Mouse (Mus musculus) forebrain, embryonic 11.5 days (tissue): ENCODE data around the gene Olfr1113. TPM values are rescaled to one million over a fixed set of nuclear protein-coding genes. Genes with fewer than 3 reads are reported as not detected.
"Not testable (repeated sequence)": the region's sequence is repeated elsewhere in the genome, so short reads cannot be mapped to it uniquely, and the experiment has no call there.

Experiments
- ATAC-seq: fragments of 200-750 bp; cut with Nextera tagmentation; replicated peaks from 2 replicates; pipeline ENCODE4 v1.8.0; 2017; ENCODE audit warnings: moderate TSS enrichment; ENCODE audit not compliant: low FRiP score
- DNase-seq: peaks from one replicate; pipeline ENCODE4 v3.0.0-alpha.2; 2017; ENCODE audit warnings: low spot score
- H3K27ac ChIP-seq: fragments of 300-500 bp; sonication (generic); 2 replicates; pipeline ENCODE4 v1.5.1; 2014; ENCODE audit warnings: low read depth, low read length
- H3K27me3 ChIP-seq: fragments of 300-500 bp; sonication (generic); 2 replicates; pipeline ENCODE4 v1.6.1; 2014; ENCODE audit warnings: mild to moderate bottlenecking, low read length, mixed read lengths; ENCODE audit not compliant: control insufficient read depth, insufficient read depth
- H3K36me3 ChIP-seq: fragments of 300-500 bp; sonication (generic); 2 replicates; pipeline ENCODE4 v1.6.1; 2014; ENCODE audit warnings: mild to moderate bottlenecking, low read length, moderate library complexity, mixed read lengths; ENCODE audit not compliant: control insufficient read depth, insufficient read depth
- H3K4me1 ChIP-seq: fragments of 300-500 bp; sonication (generic); replicated peaks from 2 replicates; pipeline ENCODE4 v1.6.1; 2014; ENCODE audit warnings: low read length, mixed read lengths; ENCODE audit not compliant: control insufficient read depth, insufficient read depth
- H3K4me2 ChIP-seq: fragments of 300-500 bp; sonication (generic); 2 replicates; pipeline ENCODE4 v1.6.1; 2014; ENCODE audit warnings: low read depth, mild to moderate bottlenecking, low read length, moderate library complexity, mixed read lengths; ENCODE audit not compliant: severe bottlenecking
- H3K4me3 ChIP-seq: fragments of 300-500 bp; sonication (generic); 2 replicates; pipeline ENCODE4 v1.5.1; 2014; ENCODE audit warnings: low read depth, low read length
- H3K9ac ChIP-seq: fragments of 300-500 bp; sonication (generic); 2 replicates; pipeline ENCODE4 v1.6.1; 2014; ENCODE audit warnings: low read length
- H3K9me3 ChIP-seq: fragments of 300-500 bp; sonication (generic); 2 replicates; pipeline ENCODE4 v1.6.1; 2016; ENCODE audit warnings: low read length, mixed read lengths; ENCODE audit not compliant: control insufficient read depth
- WGBS: fragments of 180-500 bp; shearing (Covaris S2); extraction: QIAGEN DNeasy Blood & Tissue Kit; methylation state at CpG from one replicate; pipeline ENCODE4 v1.1.7; 2014; 5-methylcytosine and 5-hydroxymethylcytosine counted together
- microRNA-seq: library from miRNA; unstranded; fragments of <30 nt; microRNA quantifications from one replicate; pipeline ENCODE4, GENCODE M21; 2016; ENCODE audit not compliant: insufficient number of aligned reads
- polyA plus RNA-seq: library from polyadenylated mRNA; unstranded; fragments of >200 nt; fragmentation: Nextera tagmentation; extraction: Ambion mirVana; gene quantifications from 2 replicates; pipeline ENCODE4 v1.2.1, GENCODE M21; 2014

The Olfr1113 gene
- not detected in 2 replicates for polyA plus RNA-seq

GRCm38 (mm10) chr2:87208670-87209069 is at the start of gene Olfr1113:
Olfr1113 (plus strand) TSS chr2:87208970.
- ATAC-seq (no peak), DNase-seq (no peak)
- WGBS = 80% methylated on average over 2 of the region's 2 CpGs
- Histone ChIP-seq H3K4me1 (no peaks in the 10 kb centered on the region), H3K9me3 (no peaks in the 10 kb centered on the region), H3K4me3 (no peak within 1 kb of the TSS), H3K4me2 (no peak within 1 kb of the TSS), H3K27me3 (no peaks in the 10 kb centered on the region), H3K36me3 (no peaks in the 10 kb centered on the region), H3K9ac (no peak within 1 kb of the TSS), H3K27ac (no peak within 1 kb of the TSS)

GRCm38 (mm10) chr2:87167731-87168130 is 41.0 kb upstream of the Olfr1113 start:
- H3K27ac ChIP-seq, H3K27me3 ChIP-seq, H3K4me3 ChIP-seq, H3K4me2 ChIP-seq, H3K36me3 ChIP-seq, H3K9ac ChIP-seq, DNase-seq, ATAC-seq, H3K9me3 ChIP-seq, H3K4me1 ChIP-seq: not testable (repeated sequence)
- WGBS = 80% methylated on average over 2 of the region's 2 CpGs

- no peak within 1 kb of the TSS for H3K4me2 ChIP-seq
- no peaks in the 10 kb centered on the region for H3K9me3 ChIP-seq
- no peak within 1 kb of the TSS for H3K4me3 ChIP-seq
- H3K9ac ChIP-seq = no peak within 1 kb of the TSS
- no peaks in the 10 kb centered on the region for H3K4me1 ChIP-seq
- H3K27me3 ChIP-seq = no peaks in the 10 kb centered on the region
- no peaks in the 10 kb centered on the region for H3K36me3 ChIP-seq
- H3K27ac ChIP-seq = no peak within 1 kb of the TSS
- DNase-seq (no peak), ATAC-seq (no peak)
- WGBS = 81% methylated on average over 1 of the region's 1 CpGs
These were observed 21.3 kb upstream of the Olfr1113 start, which contains the start of gene Olfr1112 for GRCm38 (mm10) chr2:87187498-87187897. Olfr1112 (plus strand) TSS chr2:87187798.

GRCm38 (mm10) chr2:87247713-87248112 is 38.9 kb downstream of the Olfr1113 start, which contains the start of gene Olfr1115:
Olfr1115 (plus strand) TSS chr2:87248013.
- H3K4me2 ChIP-seq = no peak within 1 kb of the TSS
- no peaks in the 10 kb centered on the region for H3K36me3 ChIP-seq
- no peak for ATAC-seq
- 76% methylated on average over 2 of the region's 2 CpGs for WGBS
- no peak within 1 kb of the TSS for H3K27ac ChIP-seq
- H3K27me3 ChIP-seq = no peaks in the 10 kb centered on the region
- H3K9me3 ChIP-seq = no peaks in the 10 kb centered on the region
- no peaks in the 10 kb centered on the region for H3K4me1 ChIP-seq
- H3K4me3 ChIP-seq = no peak within 1 kb of the TSS
- no peak within 1 kb of the TSS for H3K9ac ChIP-seq
- no peak for DNase-seq

Small RNAs within 50 kb of the gene (microRNA-seq; reads per million reads assigned to microRNA genes)
- gene Gm27438 = not detected

Other genes with a start within 250 kb of the Olfr1113 start
- gene Olfr1099, start 248.3 kb upstream of the Olfr1113 start, polyA plus RNA-seq = not detected in 2 replicates
- not detected in 2 replicates for gene Olfr1100, start 229.0 kb upstream of the Olfr1113 start, polyA plus RNA-seq
- not detected in 2 replicates for gene Olfr1101, start 217.7 kb upstream of the Olfr1113 start, polyA plus RNA-seq
- not detected in 2 replicates for gene Olfr1102, start 210.6 kb upstream of the Olfr1113 start, polyA plus RNA-seq
- gene Olfr1104, start 181.9 kb upstream of the Olfr1113 start, polyA plus RNA-seq = not detected in 2 replicates
- gene Olfr1105, start 172.4 kb upstream of the Olfr1113 start, polyA plus RNA-seq = not detected in 2 replicates
- not detected in 2 replicates for gene Olfr1106, start 156.7 kb upstream of the Olfr1113 start, polyA plus RNA-seq
- not detected in 2 replicates for gene Olfr1107, start 133.2 kb upstream of the Olfr1113 start, polyA plus RNA-seq
- gene Olfr1109, start 113.0 kb upstream of the Olfr1113 start, polyA plus RNA-seq = not detected in 2 replicates
- gene Olfr259, start 94.4 kb upstream of the Olfr1113 start, polyA plus RNA-seq = not detected in 2 replicates
- not detected in 2 replicates for gene Olfr1110, start 68.7 kb upstream of the Olfr1113 start, polyA plus RNA-seq
- not detected in 2 replicates for gene Olfr1111, start 56.3 kb upstream of the Olfr1113 start, polyA plus RNA-seq
- not detected in 2 replicates for gene Olfr1112, start 21.2 kb upstream of the Olfr1113 start, polyA plus RNA-seq
- gene Olfr1115, start 39.0 kb downstream of the Olfr1113 start, polyA plus RNA-seq = not detected in 2 replicates
- gene Olfr1116, start 58.6 kb downstream of the Olfr1113 start, polyA plus RNA-seq = not detected in 2 replicates
- not detected in 2 replicates for gene Olfr1118, start 98.6 kb downstream of the Olfr1113 start, polyA plus RNA-seq
- gene Olfr1120, start 145.8 kb downstream of the Olfr1113 start, polyA plus RNA-seq = not detected in 2 replicates
- not detected in 2 replicates for gene Olfr1121, start 160.9 kb downstream of the Olfr1113 start, polyA plus RNA-seq
- not detected in 2 replicates for gene Olfr1122, start 176.9 kb downstream of the Olfr1113 start, polyA plus RNA-seq
- gene Olfr1123, start 207.7 kb downstream of the Olfr1113 start, polyA plus RNA-seq = not detected in 2 replicates
- gene Olfr1124, start 221.3 kb downstream of the Olfr1113 start, polyA plus RNA-seq = 0.09 and 0.21 TPM in 2 replicates
- not detected in 2 replicates for gene Olfr1126, start 245.0 kb downstream of the Olfr1113 start, polyA plus RNA-seq